Mouse (Mus musculus): Measurements from ENCODE around the gene Tmem110. TPM values are rescaled to one million over a fixed set of nuclear protein-coding genes. Genes with fewer than 3 reads are reported as not detected.

Gene Tmem110
- polyA plus RNA-seq (2012; rRNA removed), result 36.5 and 38.4 TPM in 2 replicates

GRCm38 (mm10) chr14:30825476-30826131 is at the start of gene Tmem110:
Gene Tmem110, plus strand, starts transcription at chr14:30825590.
- TF ChIP-seq POLR2A (IDR thresholded peaks at IDR 0.05; ENCODE audit: extremely low read depth, insufficient read depth, low read length) (peak; percentile 68; the same call in 1 of the 2 replicates), CTCF (IDR thresholded peaks at IDR 0.05; ENCODE audit: extremely low read depth, insufficient read depth, low read length) (no peak)
- 0 out of 2 replicates have a peak within 1 kb of the TSS, but pooled peaks have one; percentile 47 for H3K27ac ChIP-seq (ENCODE audit: insufficient read depth, low read length)
- peaks cover 10% of the 10 kb centered on the region for H3K4me1 ChIP-seq (ENCODE audit: control insufficient read depth, insufficient read depth, low read length)
- peak within 1 kb of the TSS; percentile 61 for H3K4me3 ChIP-seq (ENCODE audit: insufficient read depth, low read length)

GRCm38 (mm10) chr14:30784614-30785013 is 40.8 kb upstream of the Tmem110 start:
- TF ChIP-seq POLR2A (IDR thresholded peaks at IDR 0.05; ENCODE audit: extremely low read depth, insufficient read depth, low read length) (no peak), CTCF (IDR thresholded peaks at IDR 0.05; ENCODE audit: extremely low read depth, insufficient read depth, low read length) (no peak)

DNA sequence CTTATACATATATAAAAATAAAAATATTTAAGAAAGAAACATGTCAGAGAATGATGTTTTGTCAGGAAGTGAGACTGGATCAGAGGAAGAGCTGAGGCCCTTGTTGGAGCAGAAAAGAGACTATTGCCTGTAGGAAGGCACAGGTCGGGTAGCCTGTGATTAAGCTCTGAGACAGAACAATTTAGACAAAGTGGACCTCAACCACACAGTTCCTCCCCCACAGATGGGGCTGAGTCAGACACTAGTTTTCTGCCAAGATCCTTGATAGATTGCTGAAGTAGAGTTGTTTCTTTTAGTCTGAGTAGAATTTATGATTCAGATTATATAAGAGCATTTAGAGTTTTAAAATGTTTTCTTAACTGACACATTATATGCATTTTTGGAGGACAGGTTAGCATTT is 35.9 kb upstream of the Tmem110 start:
- H3K27ac ChIP-seq (ENCODE audit: insufficient read depth, low read length), result no peak overlapping the region
- no peak for TF ChIP-seq POLR2A (IDR thresholded peaks at IDR 0.05; ENCODE audit: extremely low read depth, insufficient read depth, low read length)
- TF ChIP-seq CTCF (IDR thresholded peaks at IDR 0.05; ENCODE audit: extremely low read depth, insufficient read depth, low read length), result no peak
- no peak overlapping the region for H3K4me3 ChIP-seq (ENCODE audit: insufficient read depth, low read length)
- no peaks in the 10 kb centered on the region for H3K4me1 ChIP-seq (ENCODE audit: control insufficient read depth, insufficient read depth, low read length)

More at GRCm38 (mm10) chr14:30784614-30785013, 40.8 kb upstream of the Tmem110 start:
- no peaks in the 10 kb centered on the region for H3K4me1 ChIP-seq (ENCODE audit: control insufficient read depth, insufficient read depth, low read length)
- no peak overlapping the region for H3K4me3 ChIP-seq (ENCODE audit: insufficient read depth, low read length)
- no peak overlapping the region for H3K27ac ChIP-seq (ENCODE audit: insufficient read depth, low read length)

DNA sequence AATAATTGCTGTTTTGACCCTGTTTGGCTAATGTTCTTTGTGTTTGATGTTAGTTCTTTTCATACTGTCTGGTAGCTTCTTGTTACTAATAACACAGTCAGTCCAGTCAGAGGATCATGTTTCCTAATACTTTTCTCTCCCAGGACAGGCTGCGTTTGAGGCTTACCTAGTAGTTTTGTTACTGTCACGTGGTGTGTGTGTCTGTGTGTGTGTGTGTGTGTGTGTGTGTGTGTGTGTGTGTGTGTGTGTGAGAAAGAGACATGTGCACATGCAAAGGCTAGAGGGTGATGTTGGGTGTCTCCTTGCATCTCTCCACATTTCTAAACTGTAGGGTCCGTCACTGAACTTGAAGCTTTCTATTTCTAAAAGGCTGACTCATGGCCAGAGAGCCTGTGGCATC is 32.5 kb upstream of the Tmem110 start:
- no peak overlapping the region for H3K27ac ChIP-seq (ENCODE audit: insufficient read depth, low read length)
- TF ChIP-seq POLR2A (IDR thresholded peaks at IDR 0.05; ENCODE audit: extremely low read depth, insufficient read depth, low read length) (no peak), CTCF (IDR thresholded peaks at IDR 0.05; ENCODE audit: extremely low read depth, insufficient read depth, low read length) (no peak)
- H3K4me1 ChIP-seq (ENCODE audit: control insufficient read depth, insufficient read depth, low read length), result no peaks in the 10 kb centered on the region
- H3K4me3 ChIP-seq (ENCODE audit: insufficient read depth, low read length), result no peak overlapping the region

DNA sequence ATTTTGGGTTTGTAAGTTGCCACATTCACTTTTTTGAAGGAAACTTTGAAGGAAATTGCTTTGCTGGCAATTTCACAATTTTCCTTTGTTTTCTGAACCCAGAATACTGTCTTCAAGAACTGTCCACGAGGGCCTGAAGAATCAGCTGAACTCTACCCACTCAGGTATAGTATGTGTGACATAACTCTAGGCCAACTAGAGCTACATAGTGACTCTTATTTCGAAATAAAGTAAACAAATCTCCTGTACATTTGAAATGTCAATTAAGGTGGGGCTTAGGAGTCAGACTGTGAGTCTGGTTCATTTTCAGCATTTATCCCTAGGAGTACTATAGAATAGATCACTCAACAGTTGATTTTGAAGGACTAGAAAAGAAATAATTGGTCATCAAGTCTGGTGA is 23.6 kb upstream of the Tmem110 start:
- TF ChIP-seq POLR2A (IDR thresholded peaks at IDR 0.05; ENCODE audit: extremely low read depth, insufficient read depth, low read length), result no peak
- TF ChIP-seq CTCF (IDR thresholded peaks at IDR 0.05; ENCODE audit: extremely low read depth, insufficient read depth, low read length), result no peak
- Histone ChIP-seq H3K4me3 (ENCODE audit: insufficient read depth, low read length) (no peak overlapping the region), H3K4me1 (ENCODE audit: control insufficient read depth, insufficient read depth, low read length) (no peaks in the 10 kb centered on the region), H3K27ac (ENCODE audit: insufficient read depth, low read length) (no peak overlapping the region)

DNA sequence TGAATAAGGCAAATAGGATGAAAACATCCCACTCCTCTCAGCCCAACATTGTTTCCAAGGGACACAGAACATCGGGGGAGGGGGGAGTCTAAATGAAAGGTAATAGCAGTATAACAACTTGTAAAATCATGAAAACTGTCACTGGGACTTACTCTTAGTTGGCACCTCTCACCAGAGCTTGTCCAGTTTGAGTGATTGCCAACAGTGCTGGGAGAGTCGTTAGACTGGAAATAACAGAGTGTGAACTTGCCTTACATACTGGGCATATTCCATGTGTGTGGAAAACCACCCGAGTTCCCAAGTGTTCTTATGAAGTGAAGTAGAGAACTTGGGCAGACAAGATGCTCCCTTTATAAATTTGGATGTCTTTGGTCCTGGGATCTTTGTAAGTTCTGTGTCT is 4.3 kb upstream of the Tmem110 start:
- H3K4me3 ChIP-seq (ENCODE audit: insufficient read depth, low read length), result no peak overlapping the region

DNA sequence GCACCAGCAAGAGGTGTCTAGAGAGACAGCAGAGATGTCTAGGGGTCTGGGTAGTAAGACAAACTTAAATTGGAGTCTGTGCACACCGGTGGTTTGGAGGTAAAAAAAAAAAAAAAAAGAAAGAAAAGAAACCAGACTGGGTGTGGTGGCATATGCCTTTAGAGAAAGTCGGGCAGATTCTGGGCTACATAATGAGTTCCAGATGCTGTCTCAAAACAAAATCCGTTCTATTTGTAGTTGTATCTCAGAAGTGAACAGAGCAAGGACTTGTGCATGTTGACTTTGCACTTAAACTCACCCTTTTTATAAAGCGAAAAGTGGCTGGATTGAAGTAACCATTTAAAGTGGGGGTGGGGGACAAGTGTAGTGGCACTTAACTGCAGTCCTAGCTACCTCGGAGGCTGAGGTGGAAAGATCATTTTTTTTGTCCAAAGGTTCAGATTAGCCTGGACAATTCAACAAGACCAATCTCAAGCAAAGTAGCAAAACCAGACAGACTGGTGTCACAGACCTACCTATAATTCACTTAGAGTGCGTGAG is 864 bp upstream of the Tmem110 start:
- Histone ChIP-seq H3K4me3 (ENCODE audit: insufficient read depth, low read length) (no peak overlapping the region), H3K4me1 (ENCODE audit: control insufficient read depth, insufficient read depth, low read length) (peaks cover 10% of the 10 kb centered on the region), H3K27ac (ENCODE audit: insufficient read depth, low read length) (no peak overlapping the region)
- no peak for TF ChIP-seq POLR2A (IDR thresholded peaks at IDR 0.05; ENCODE audit: extremely low read depth, insufficient read depth, low read length)
- TF ChIP-seq CTCF (IDR thresholded peaks at IDR 0.05; ENCODE audit: extremely low read depth, insufficient read depth, low read length), result no peak

More for the DNA sequence above, 4.3 kb upstream of the Tmem110 start:
- no peaks in the 10 kb centered on the region; the same call in 1 of the 2 replicates for H3K4me1 ChIP-seq (ENCODE audit: control insufficient read depth, insufficient read depth, low read length)
- TF ChIP-seq CTCF (IDR thresholded peaks at IDR 0.05; ENCODE audit: extremely low read depth, insufficient read depth, low read length) (no peak), POLR2A (IDR thresholded peaks at IDR 0.05; ENCODE audit: extremely low read depth, insufficient read depth, low read length) (no peak)
- no peak overlapping the region for H3K27ac ChIP-seq (ENCODE audit: insufficient read depth, low read length)

GRCm38 (mm10) chr14:30825021-30825475 is 342 bp upstream of the Tmem110 start:
- Histone ChIP-seq H3K4me1 (ENCODE audit: control insufficient read depth, insufficient read depth, low read length) (peaks cover 10% of the 10 kb centered on the region), H3K27ac (ENCODE audit: insufficient read depth, low read length) (no peak overlapping the region), H3K4me3 (ENCODE audit: insufficient read depth, low read length) (peak overlapping the region; percentile 61; the same call in 1 of the 2 replicates)
- TF ChIP-seq CTCF (IDR thresholded peaks at IDR 0.05; ENCODE audit: extremely low read depth, insufficient read depth, low read length), result no peak
- TF ChIP-seq POLR2A (IDR thresholded peaks at IDR 0.05; ENCODE audit: extremely low read depth, insufficient read depth, low read length), result no peak

GRCm38 (mm10) chr14:30826174-30827140 is 1.1 kb downstream of the Tmem110 start:
- no peak for TF ChIP-seq POLR2A (IDR thresholded peaks at IDR 0.05; ENCODE audit: extremely low read depth, insufficient read depth, low read length)
- TF ChIP-seq CTCF (IDR thresholded peaks at IDR 0.05; ENCODE audit: extremely low read depth, insufficient read depth, low read length), result no peak
- H3K4me3 ChIP-seq (ENCODE audit: insufficient read depth, low read length), result peak overlapping the region; percentile 61
- H3K4me1 ChIP-seq (ENCODE audit: control insufficient read depth, insufficient read depth, low read length), result peaks cover 10% of the 10 kb centered on the region
- H3K27ac ChIP-seq (ENCODE audit: insufficient read depth, low read length), result no peak overlapping the region
